Mouse (Mus musculus): ENCODE measurements around the gene Foxp2. TPM values are rescaled to one million over a fixed set of nuclear protein-coding genes. Genes with fewer than 3 reads are reported as not detected.

The Foxp2 gene
- polyA plus RNA-seq, 1 experiment from 2014 or later: 20.4 TPM

DNA sequence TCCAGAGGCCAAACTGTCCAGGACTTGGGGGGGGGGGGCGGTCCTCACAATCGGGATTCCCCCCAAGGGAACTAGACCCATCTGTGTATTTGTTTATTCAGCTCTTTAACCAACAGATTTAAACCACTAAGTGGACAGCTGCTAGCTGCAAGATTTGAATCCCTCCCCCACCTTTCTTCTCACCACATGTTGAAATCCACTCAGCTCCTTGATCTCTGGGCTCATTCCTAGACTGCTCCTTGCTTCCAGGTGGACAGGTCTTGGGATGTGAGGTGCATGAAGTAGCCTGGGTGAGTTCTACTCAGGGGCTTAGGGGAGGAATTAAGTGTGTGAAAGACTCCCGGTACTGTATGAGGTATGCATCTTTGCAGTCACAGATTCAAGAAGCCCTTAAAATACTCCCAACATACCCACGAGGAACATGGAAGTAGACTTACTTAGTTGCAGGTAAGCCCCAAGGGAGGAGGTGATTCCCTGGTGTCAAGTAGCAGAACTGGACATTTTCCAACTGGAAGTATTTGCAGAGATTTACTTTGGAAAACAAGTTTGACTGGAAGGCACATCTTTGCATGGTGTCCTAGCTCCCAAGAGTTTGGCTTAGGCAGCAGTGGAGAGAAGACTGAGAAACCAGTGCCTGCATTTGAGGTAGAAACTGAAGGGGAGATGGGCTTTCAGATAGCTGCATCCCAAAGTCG is 2.3 kb downstream of the Foxp2 start:
- Histone ChIP-seq H3K4me1 (ENCODE audit: control insufficient read depth, insufficient read depth, low read length) (peaks cover 10% of the 10 kb centered on the region; the same call in 1 of the 2 replicates), H3K36me3 (ENCODE audit: control insufficient read depth, insufficient read depth, low read length) (no peaks in the 10 kb centered on the region), H3K9me3 (ENCODE audit: control insufficient read depth, low read length) (no peaks in the 10 kb centered on the region), H3K4me2 (ENCODE audit: low read depth, low read length) (peak overlapping the region; percentile 14; the same call in 1 of the 2 replicates), H3K27me3 (ENCODE audit: control insufficient read depth, insufficient read depth, low read length) (peaks cover 14% of the 10 kb centered on the region), H3K27ac (ENCODE audit: low read depth, low read length) (no peak overlapping the region), H3K9ac (replicated peaks; ENCODE audit: low read depth, low read length) (no peak overlapping the region), H3K4me3 (ENCODE audit: low read depth, low read length) (no peak overlapping the region)
- no peak for ATAC-seq (ENCODE audit: low read depth)
- 37% methylated on average over 5 of the region's 5 CpGs for WGBS

- Histone ChIP-seq H3K4me3 (ENCODE audit: low read depth, low read length) (no peak overlapping the region), H3K9me3 (ENCODE audit: control insufficient read depth, low read length) (no peaks in the 10 kb centered on the region), H3K36me3 (ENCODE audit: control insufficient read depth, insufficient read depth, low read length) (no peaks in the 10 kb centered on the region), H3K4me1 (ENCODE audit: control insufficient read depth, insufficient read depth, low read length) (no peaks in the 10 kb centered on the region), H3K4me2 (ENCODE audit: low read depth, low read length) (no peak overlapping the region), H3K27ac (ENCODE audit: low read depth, low read length) (no peak overlapping the region), H3K9ac (replicated peaks; ENCODE audit: low read depth, low read length) (no peak overlapping the region), H3K27me3 (ENCODE audit: control insufficient read depth, insufficient read depth, low read length) (no peaks in the 10 kb centered on the region)
- no peak for ATAC-seq (ENCODE audit: low read depth)
- 90% methylated on average over 2 of the region's 2 CpGs for WGBS
Observed at GRCm38 (mm10) chr6:14915066-14915465, 13.9 kb downstream of the Foxp2 start.

DNA sequence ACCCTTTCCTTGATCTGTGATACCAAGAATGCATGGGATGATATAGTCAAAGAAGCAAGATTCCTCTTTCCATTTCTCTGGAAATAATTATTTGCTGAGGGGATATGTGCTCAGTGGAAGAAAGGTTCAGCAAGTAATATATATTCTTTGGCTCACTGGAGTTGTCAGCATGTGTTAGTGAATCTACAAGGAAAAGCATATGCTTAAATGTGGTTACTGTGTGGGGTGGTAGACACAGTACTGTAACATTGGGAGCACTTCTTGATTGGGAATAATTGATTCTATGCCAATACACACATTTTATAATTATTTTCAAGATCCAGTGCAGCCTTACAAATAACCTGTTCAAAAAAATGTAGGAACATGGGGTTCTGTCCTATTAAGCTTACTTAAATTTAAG is 21.6 kb downstream of the Foxp2 start:
- H3K27me3 ChIP-seq (ENCODE audit: control insufficient read depth, insufficient read depth, low read length): no peaks in the 10 kb centered on the region
- H3K9me3 ChIP-seq (ENCODE audit: control insufficient read depth, low read length): no peaks in the 10 kb centered on the region
- H3K4me2 ChIP-seq (ENCODE audit: low read depth, low read length): no peak overlapping the region
- H3K27ac ChIP-seq (ENCODE audit: low read depth, low read length): no peak overlapping the region
- H3K4me3 ChIP-seq (ENCODE audit: low read depth, low read length): no peak overlapping the region
- no peaks in the 10 kb centered on the region for H3K36me3 ChIP-seq (ENCODE audit: control insufficient read depth, insufficient read depth, low read length)
- no peak for ATAC-seq (ENCODE audit: low read depth)
- no peak overlapping the region for H3K9ac ChIP-seq (replicated peaks; ENCODE audit: low read depth, low read length)
- no peaks in the 10 kb centered on the region for H3K4me1 ChIP-seq (ENCODE audit: control insufficient read depth, insufficient read depth, low read length)

- H3K27ac ChIP-seq (ENCODE audit: low read depth, low read length): no peak overlapping the region
- no peak overlapping the region for H3K4me2 ChIP-seq (ENCODE audit: low read depth, low read length)
- H3K9me3 ChIP-seq (ENCODE audit: control insufficient read depth, low read length): no peaks in the 10 kb centered on the region
- H3K4me3 ChIP-seq (ENCODE audit: low read depth, low read length): no peak overlapping the region
- H3K36me3 ChIP-seq (ENCODE audit: control insufficient read depth, insufficient read depth, low read length): no peaks in the 10 kb centered on the region
- ATAC-seq (ENCODE audit: low read depth): no peak
- H3K9ac ChIP-seq (replicated peaks; ENCODE audit: low read depth, low read length): no peak overlapping the region
- no peaks in the 10 kb centered on the region for H3K4me1 ChIP-seq (ENCODE audit: control insufficient read depth, insufficient read depth, low read length)
- 85% methylated on average over 4 of the region's 4 CpGs for WGBS
- H3K27me3 ChIP-seq (ENCODE audit: control insufficient read depth, insufficient read depth, low read length): no peaks in the 10 kb centered on the region
Observed at GRCm38 (mm10) chr6:14924976-14925489, 23.9 kb downstream of the Foxp2 start.

DNA sequence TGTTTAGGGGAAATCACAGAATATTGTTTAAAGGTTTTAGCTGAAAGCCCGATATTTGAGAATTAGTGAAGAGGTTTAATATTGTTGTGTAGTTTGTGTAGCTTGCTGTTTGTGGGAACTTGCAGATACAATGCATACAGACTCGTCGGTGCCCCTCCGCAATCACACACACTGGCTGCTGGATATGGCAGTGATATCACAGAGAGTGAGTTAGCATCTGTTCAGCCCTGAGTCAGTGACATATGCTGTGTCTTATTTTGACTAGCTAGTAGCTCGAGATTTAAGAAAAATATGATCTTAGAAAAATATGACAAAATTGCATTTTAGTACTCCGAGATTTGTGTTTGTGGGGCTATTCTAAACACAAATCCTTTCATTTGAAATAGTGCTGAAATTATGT is 49.9 kb downstream of the Foxp2 start:
- Histone ChIP-seq H3K4me2 (ENCODE audit: low read depth, low read length) (no peak overlapping the region), H3K27me3 (ENCODE audit: control insufficient read depth, insufficient read depth, low read length) (no peaks in the 10 kb centered on the region), H3K36me3 (ENCODE audit: control insufficient read depth, insufficient read depth, low read length) (no peaks in the 10 kb centered on the region), H3K9ac (replicated peaks; ENCODE audit: low read depth, low read length) (no peak overlapping the region), H3K4me3 (ENCODE audit: low read depth, low read length) (no peak overlapping the region), H3K4me1 (ENCODE audit: control insufficient read depth, insufficient read depth, low read length) (no peaks in the 10 kb centered on the region), H3K27ac (ENCODE audit: low read depth, low read length) (no peak overlapping the region), H3K9me3 (ENCODE audit: control insufficient read depth, low read length) (no peaks in the 10 kb centered on the region)
- no peak for ATAC-seq (ENCODE audit: low read depth)
- 87% methylated on average over 6 of the region's 6 CpGs for WGBS

- no peak overlapping the region for H3K4me3 ChIP-seq (ENCODE audit: low read depth, low read length)
- ATAC-seq (ENCODE audit: low read depth): no peak
- no peaks in the 10 kb centered on the region for H3K9me3 ChIP-seq (ENCODE audit: control insufficient read depth, low read length)
- no peak overlapping the region for H3K4me2 ChIP-seq (ENCODE audit: low read depth, low read length)
- WGBS: 45% methylated on average over 4 of the region's 4 CpGs
- no peak overlapping the region for H3K9ac ChIP-seq (replicated peaks; ENCODE audit: low read depth, low read length)
- no peaks in the 10 kb centered on the region for H3K4me1 ChIP-seq (ENCODE audit: control insufficient read depth, insufficient read depth, low read length)
- H3K27ac ChIP-seq (ENCODE audit: low read depth, low read length): no peak overlapping the region
- no peaks in the 10 kb centered on the region for H3K27me3 ChIP-seq (ENCODE audit: control insufficient read depth, insufficient read depth, low read length)
- no peaks in the 10 kb centered on the region for H3K36me3 ChIP-seq (ENCODE audit: control insufficient read depth, insufficient read depth, low read length)
Observed at GRCm38 (mm10) chr6:14952731-14953130, 51.6 kb downstream of the Foxp2 start.

DNA sequence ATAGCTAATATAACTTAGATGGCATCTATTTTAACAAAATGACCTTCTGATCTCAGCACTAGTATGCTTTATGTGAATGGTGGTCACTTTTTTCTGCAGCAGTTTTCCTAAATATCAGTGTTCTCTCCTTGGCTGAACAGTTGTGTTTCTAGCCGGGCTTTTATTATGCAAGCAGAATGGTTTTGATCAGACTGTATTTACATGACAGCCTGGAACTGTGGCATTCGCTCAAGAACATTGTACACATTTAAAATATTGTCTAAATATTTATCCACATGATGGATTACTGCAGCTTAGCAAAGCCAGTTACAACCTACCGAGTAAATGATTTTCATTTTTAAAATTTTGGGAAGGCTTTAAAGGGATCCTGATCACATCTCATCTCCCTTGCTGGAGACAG is 75.9 kb downstream of the Foxp2 start:
- Histone ChIP-seq H3K27ac (ENCODE audit: low read depth, low read length) (no peak overlapping the region), H3K9me3 (ENCODE audit: control insufficient read depth, low read length) (no peaks in the 10 kb centered on the region), H3K27me3 (ENCODE audit: control insufficient read depth, insufficient read depth, low read length) (no peaks in the 10 kb centered on the region), H3K9ac (replicated peaks; ENCODE audit: low read depth, low read length) (no peak overlapping the region), H3K4me1 (ENCODE audit: control insufficient read depth, insufficient read depth, low read length) (no peaks in the 10 kb centered on the region), H3K4me2 (ENCODE audit: low read depth, low read length) (no peak overlapping the region), H3K36me3 (ENCODE audit: control insufficient read depth, insufficient read depth, low read length) (no peaks in the 10 kb centered on the region), H3K4me3 (ENCODE audit: low read depth, low read length) (no peak overlapping the region)
- WGBS: 68% methylated on average over 3 of the region's 3 CpGs
- ATAC-seq (ENCODE audit: low read depth): no peak

DNA sequence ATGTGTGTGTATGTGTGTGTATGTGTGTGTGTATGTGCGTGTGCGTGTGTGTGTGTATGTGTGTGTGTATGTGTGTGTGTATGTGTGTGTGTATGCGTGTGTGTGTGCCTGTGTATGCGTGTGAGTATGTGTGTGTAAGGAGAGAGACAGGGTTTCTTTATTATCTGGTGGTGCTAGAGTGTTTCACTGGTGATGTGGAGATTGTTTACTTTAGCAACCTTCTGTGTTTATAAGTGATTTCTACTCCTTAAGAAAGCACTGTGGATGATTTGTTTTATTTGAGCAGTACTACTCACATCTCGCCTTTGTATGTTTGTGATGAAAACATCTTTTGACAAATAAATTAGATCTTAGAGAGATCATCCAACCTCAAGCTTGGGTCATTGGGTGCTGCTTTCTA is 77.1 kb downstream of the Foxp2 start:
- Histone ChIP-seq H3K36me3 (ENCODE audit: control insufficient read depth, insufficient read depth, low read length) (no peaks in the 10 kb centered on the region), H3K4me3 (ENCODE audit: low read depth, low read length) (no peak overlapping the region), H3K9me3 (ENCODE audit: control insufficient read depth, low read length) (no peaks in the 10 kb centered on the region), H3K27ac (ENCODE audit: low read depth, low read length) (no peak overlapping the region), H3K4me1 (ENCODE audit: control insufficient read depth, insufficient read depth, low read length) (no peaks in the 10 kb centered on the region), H3K9ac (replicated peaks; ENCODE audit: low read depth, low read length) (no peak overlapping the region), H3K4me2 (ENCODE audit: low read depth, low read length) (no peak overlapping the region), H3K27me3 (ENCODE audit: control insufficient read depth, insufficient read depth, low read length) (no peaks in the 10 kb centered on the region)
- 86% methylated on average over 5 of the region's 5 CpGs for WGBS
- ATAC-seq (ENCODE audit: low read depth): no peak

GRCm38 (mm10) chr6:15008113-15008512 is 107.0 kb downstream of the Foxp2 start:
- 96% methylated on average over 1 of the region's 1 CpGs for WGBS
- H3K4me2 ChIP-seq (ENCODE audit: low read depth, low read length): no peak overlapping the region
- H3K27me3 ChIP-seq (ENCODE audit: control insufficient read depth, insufficient read depth, low read length): no peaks in the 10 kb centered on the region
- no peaks in the 10 kb centered on the region for H3K9me3 ChIP-seq (ENCODE audit: control insufficient read depth, low read length)
- no peak overlapping the region for H3K9ac ChIP-seq (replicated peaks; ENCODE audit: low read depth, low read length)
- H3K36me3 ChIP-seq (ENCODE audit: control insufficient read depth, insufficient read depth, low read length): no peaks in the 10 kb centered on the region
- no peaks in the 10 kb centered on the region for H3K4me1 ChIP-seq (ENCODE audit: control insufficient read depth, insufficient read depth, low read length)
- H3K4me3 ChIP-seq (ENCODE audit: low read depth, low read length): no peak overlapping the region
- ATAC-seq (ENCODE audit: low read depth): no peak
- no peak overlapping the region for H3K27ac ChIP-seq (ENCODE audit: low read depth, low read length)

All from neural tube, embryonic 14.5 days (tissue).